Mouse (Mus musculus): ENCODE measurements around the gene Fgg.

- no peak for TF ChIP-seq POLR2A (IDR thresholded peaks at IDR 0.05; ENCODE audit: extremely low read depth, insufficient read depth, low read length)
- TF ChIP-seq CTCF (IDR thresholded peaks at IDR 0.05; ENCODE audit: extremely low read depth, insufficient read depth, low read length) = no peak
Observed at GRCm38 (mm10) chr3:83010291-83010690, 2.8 kb downstream of the Fgg start.

Data from cortical plate, adult 2 months (tissue).